Mouse (Mus musculus): ENCODE measurements around the gene Pih1d2. TPM values are rescaled to one million over a fixed set of nuclear protein-coding genes. Genes with fewer than 3 reads are reported as not detected.
A peak's percentile ranks its signal among the peaks of the same experiment; 100 is the strongest.

The Pih1d2 gene
- polyA plus RNA-seq, 1 experiment: 2.5 TPM

GRCm38 (mm10) chr9:50633059-50633458 lies 15.9 kb downstream of the Pih1d2 start:
- WGBS: 68% methylated on average over 2 of the region's 2 CpGs
- H3K27ac ChIP-seq (ENCODE audit: control insufficient read depth, insufficient read depth, low read depth, low read length, poor library complexity): no peak overlapping the region
- H3K4me3 ChIP-seq (replicated peaks; ENCODE audit: control insufficient read depth, low read depth, low read length): no peak overlapping the region
- TF ChIP-seq CTCF (IDR thresholded peaks at IDR 0.05; ENCODE audit: control insufficient read depth, insufficient read depth, low read length) (peak; percentile 27; the same call in 1 of the 2 replicates), POLR2A (IDR thresholded peaks at IDR 0.05; ENCODE audit: borderline replicate concordance, control insufficient read depth, low read depth, low read length) (no peak)
- no peaks in the 10 kb centered on the region for H3K4me1 ChIP-seq (ENCODE audit: control insufficient read depth, insufficient read depth, low read length)

GRCm38 (mm10) chr9:50634270-50634669 lies 17.1 kb downstream of the Pih1d2 start:
- no peak overlapping the region for H3K27ac ChIP-seq (ENCODE audit: control insufficient read depth, insufficient read depth, low read depth, low read length, poor library complexity)
- H3K4me3 ChIP-seq (replicated peaks; ENCODE audit: control insufficient read depth, low read depth, low read length): no peak overlapping the region
- WGBS: 88% methylated on average over 11 of the region's 11 CpGs
- TF ChIP-seq CTCF (IDR thresholded peaks at IDR 0.05; ENCODE audit: control insufficient read depth, insufficient read depth, low read length): no peak
- TF ChIP-seq POLR2A (IDR thresholded peaks at IDR 0.05; ENCODE audit: borderline replicate concordance, control insufficient read depth, low read depth, low read length): no peak
- no peaks in the 10 kb centered on the region for H3K4me1 ChIP-seq (ENCODE audit: control insufficient read depth, insufficient read depth, low read length)

DNA sequence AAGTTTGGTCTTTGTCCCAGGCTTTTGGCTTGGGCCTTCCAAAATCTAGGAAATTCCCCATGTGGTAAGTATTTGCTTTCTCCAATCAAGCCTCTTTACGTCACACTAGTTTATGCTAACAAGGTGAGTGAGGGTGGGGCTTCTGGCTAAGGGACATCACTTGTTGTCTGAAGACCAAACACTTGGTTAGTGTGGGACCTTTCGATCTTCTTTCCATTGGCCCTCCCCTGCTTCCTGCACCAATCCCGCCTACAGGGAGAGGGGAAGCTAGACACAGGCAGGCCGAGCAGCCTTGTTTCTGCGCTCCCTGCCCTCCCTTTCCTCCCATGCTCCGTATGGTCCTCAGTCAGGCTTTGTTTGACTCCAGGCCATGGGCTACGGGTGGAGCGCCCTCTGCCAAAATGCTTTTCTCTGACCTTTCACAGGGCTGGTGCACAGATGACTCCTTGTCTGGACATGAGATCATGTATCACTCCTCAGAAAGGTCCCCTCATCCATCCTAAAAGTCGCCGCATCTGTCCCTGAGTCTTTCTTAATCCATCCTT lies 29.8 kb downstream of the Pih1d2 start:
- WGBS: 87% methylated on average over 10 of the region's 10 CpGs
- Histone ChIP-seq H3K4me3 (replicated peaks; ENCODE audit: control insufficient read depth, low read depth, low read length) (no peak overlapping the region), H3K4me1 (ENCODE audit: control insufficient read depth, insufficient read depth, low read length) (no peaks in the 10 kb centered on the region), H3K27ac (ENCODE audit: control insufficient read depth, insufficient read depth, low read depth, low read length, poor library complexity) (no peak overlapping the region)
- no peak for TF ChIP-seq POLR2A (IDR thresholded peaks at IDR 0.05; ENCODE audit: borderline replicate concordance, control insufficient read depth, low read depth, low read length)
- no peak for TF ChIP-seq CTCF (IDR thresholded peaks at IDR 0.05; ENCODE audit: control insufficient read depth, insufficient read depth, low read length)

DNA sequence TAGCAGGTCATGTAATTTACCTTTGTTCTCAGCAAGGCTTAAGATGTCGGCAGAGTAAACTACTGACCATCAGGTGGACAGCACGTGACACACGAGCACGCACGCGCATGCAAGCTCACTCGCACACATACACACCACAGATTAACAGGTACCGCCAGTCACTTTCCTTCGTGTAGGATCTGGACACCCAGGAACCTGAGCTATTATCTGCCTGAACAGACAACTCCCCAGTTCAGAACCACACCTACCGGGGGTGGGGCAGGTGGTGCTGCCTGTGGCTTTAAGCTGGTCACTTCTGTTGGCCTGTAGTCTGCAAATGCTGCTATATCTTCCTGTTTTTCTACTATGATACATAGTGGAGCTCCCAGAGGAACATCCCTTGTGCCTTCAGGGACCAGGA lies 33.4 kb downstream of the Pih1d2 start:
- Histone ChIP-seq H3K4me3 (replicated peaks; ENCODE audit: control insufficient read depth, low read depth, low read length) (no peak overlapping the region), H3K27ac (ENCODE audit: control insufficient read depth, insufficient read depth, low read depth, low read length, poor library complexity) (no peak overlapping the region), H3K4me1 (ENCODE audit: control insufficient read depth, insufficient read depth, low read length) (no peaks in the 10 kb centered on the region)
- TF ChIP-seq POLR2A (IDR thresholded peaks at IDR 0.05; ENCODE audit: borderline replicate concordance, control insufficient read depth, low read depth, low read length): no peak
- no peak for TF ChIP-seq CTCF (IDR thresholded peaks at IDR 0.05; ENCODE audit: control insufficient read depth, insufficient read depth, low read length)
- WGBS: 79% methylated on average over 10 of the region's 10 CpGs

GRCm38 (mm10) chr9:50658391-50658790 lies 41.3 kb downstream of the Pih1d2 start:
- 14% methylated on average over 5 of the region's 5 CpGs for WGBS
- Histone ChIP-seq H3K4me3 (replicated peaks; ENCODE audit: control insufficient read depth, low read depth, low read length) (peak overlapping the region; percentile 99), H3K27ac (ENCODE audit: control insufficient read depth, insufficient read depth, low read depth, low read length, poor library complexity) (no peak overlapping the region), H3K4me1 (ENCODE audit: control insufficient read depth, insufficient read depth, low read length) (peaks cover 2% of the 10 kb centered on the region; the same call in 1 of the 2 replicates)
- TF ChIP-seq CTCF (IDR thresholded peaks at IDR 0.05; ENCODE audit: control insufficient read depth, insufficient read depth, low read length) (no peak), POLR2A (IDR thresholded peaks at IDR 0.05; ENCODE audit: borderline replicate concordance, control insufficient read depth, low read depth, low read length) (no peak)

DNA sequence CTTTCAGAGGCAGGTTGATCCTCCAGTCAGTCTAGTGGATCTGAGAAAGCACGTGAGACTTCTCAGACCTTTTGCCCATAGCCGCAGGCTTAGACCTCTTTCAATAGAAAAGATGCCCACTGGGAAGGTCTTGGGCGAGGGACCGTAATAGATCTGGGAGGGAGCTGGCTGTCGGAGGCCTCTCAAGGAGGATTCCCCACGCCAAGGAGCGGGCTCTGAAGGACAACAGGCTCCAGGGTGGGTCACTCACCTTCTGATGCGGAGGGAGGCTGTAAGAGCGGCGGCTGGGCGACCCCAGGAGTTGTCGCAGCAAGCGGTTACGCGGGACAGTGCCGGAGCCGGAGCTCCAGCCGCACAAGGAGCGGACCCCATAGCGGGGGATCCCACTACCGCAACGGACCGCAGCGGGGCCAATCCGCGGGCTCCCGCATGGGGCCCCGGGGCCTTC lies 41.8 kb downstream of the Pih1d2 start:
- Histone ChIP-seq H3K27ac (ENCODE audit: control insufficient read depth, insufficient read depth, low read depth, low read length, poor library complexity) (peak overlapping the region; percentile 81), H3K4me3 (replicated peaks; ENCODE audit: control insufficient read depth, low read depth, low read length) (peak overlapping the region; percentile 99), H3K4me1 (ENCODE audit: control insufficient read depth, insufficient read depth, low read length) (peaks cover 2% of the 10 kb centered on the region; the same call in 1 of the 2 replicates)
- WGBS: under 1% methylated on average over 26 of the region's 28 CpGs
- TF ChIP-seq CTCF (IDR thresholded peaks at IDR 0.05; ENCODE audit: control insufficient read depth, insufficient read depth, low read length): no peak
- TF ChIP-seq POLR2A (IDR thresholded peaks at IDR 0.05; ENCODE audit: borderline replicate concordance, control insufficient read depth, low read depth, low read length): no peak

DNA sequence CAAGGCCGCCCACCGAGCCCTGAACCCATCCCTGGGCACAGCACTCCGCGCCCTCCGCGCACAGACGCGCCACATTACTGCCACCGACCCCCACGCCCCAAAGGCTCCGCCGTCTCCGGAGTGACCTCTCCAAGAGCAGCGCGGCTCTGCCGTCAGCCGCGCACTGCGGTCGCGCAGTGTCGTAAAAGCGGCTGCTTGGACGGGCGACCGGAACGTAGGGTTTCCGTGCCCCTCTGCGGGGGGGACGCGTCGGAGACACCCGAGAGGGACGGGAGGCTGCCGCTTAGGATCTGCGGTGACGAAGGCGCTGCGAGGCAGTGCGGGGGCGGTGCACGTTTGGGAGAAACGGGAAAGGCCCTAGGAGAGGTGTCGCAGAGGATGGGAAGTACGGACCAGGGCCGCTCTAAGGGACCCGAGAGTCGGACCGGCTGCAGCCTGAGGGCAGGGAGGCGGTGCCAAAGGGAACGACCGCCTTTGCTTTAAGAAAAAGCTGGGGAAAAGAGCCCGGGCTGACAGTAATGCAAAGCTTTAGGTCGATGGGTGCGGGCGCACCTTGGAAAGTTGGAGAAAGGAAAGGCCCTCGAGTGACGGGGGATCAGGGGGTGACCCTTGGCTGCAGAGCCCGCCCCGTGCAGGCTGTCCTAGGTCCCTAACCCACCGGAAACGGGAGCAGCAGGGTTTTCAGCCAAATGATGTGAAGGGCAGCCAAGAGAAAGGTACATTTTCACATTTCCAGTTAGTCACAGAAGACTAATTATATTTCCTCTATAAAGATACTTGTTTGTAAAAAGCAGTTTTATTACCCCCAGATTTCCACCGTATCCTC lies 42.5 kb downstream of the Pih1d2 start, which contains the start of gene Dlat:
Dlat (minus strand) TSS at position 389 of the 826 bp plus-strand sequence.
- H3K4me3 ChIP-seq (replicated peaks; ENCODE audit: control insufficient read depth, low read depth, low read length): peak within 1 kb of the TSS; percentile 99
- whole genome bisulfite sequencing: under 1% methylated on average over 63 of the region's 63 CpGs
- H3K27ac ChIP-seq (ENCODE audit: control insufficient read depth, insufficient read depth, low read depth, low read length, poor library complexity): peak within 1 kb of the TSS; percentile 81
- H3K4me1 ChIP-seq (ENCODE audit: control insufficient read depth, insufficient read depth, low read length): peaks cover 2% of the 10 kb centered on the region; the same call in 1 of the 2 replicates
- TF ChIP-seq POLR2A (IDR thresholded peaks at IDR 0.05; ENCODE audit: borderline replicate concordance, control insufficient read depth, low read depth, low read length): peak; percentile 82; the same call in 1 of the 2 replicates
- TF ChIP-seq CTCF (IDR thresholded peaks at IDR 0.05; ENCODE audit: control insufficient read depth, insufficient read depth, low read length): no peak

DNA sequence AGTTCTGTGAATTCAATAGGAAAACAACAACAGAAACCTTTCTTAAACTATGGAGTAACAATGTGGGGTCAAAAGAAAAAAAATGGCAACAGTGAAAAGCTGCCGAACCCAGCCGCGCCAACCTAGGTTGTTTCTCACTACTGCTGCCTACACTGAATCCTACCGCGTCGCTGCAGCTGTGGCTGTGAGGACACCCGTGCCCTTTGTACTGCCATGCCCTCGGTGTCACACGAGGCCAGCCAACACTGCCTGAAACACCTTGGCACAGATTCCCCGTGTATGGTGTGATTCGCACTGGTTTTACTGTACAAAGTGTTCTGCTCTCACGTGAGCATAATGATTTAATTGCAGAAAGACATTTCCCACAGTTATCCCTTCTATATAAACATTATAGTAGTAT lies 43.3 kb downstream of the Pih1d2 start:
- 15% methylated on average over 12 of the region's 12 CpGs for WGBS
- peak overlapping the region; percentile 50 for H3K4me3 ChIP-seq (replicated peaks; ENCODE audit: control insufficient read depth, low read depth, low read length)
- no peak overlapping the region for H3K27ac ChIP-seq (ENCODE audit: control insufficient read depth, insufficient read depth, low read depth, low read length, poor library complexity)
- H3K4me1 ChIP-seq (ENCODE audit: control insufficient read depth, insufficient read depth, low read length): peaks cover 2% of the 10 kb centered on the region; the same call in 1 of the 2 replicates
- TF ChIP-seq CTCF (IDR thresholded peaks at IDR 0.05; ENCODE audit: control insufficient read depth, insufficient read depth, low read length) (no peak), POLR2A (IDR thresholded peaks at IDR 0.05; ENCODE audit: borderline replicate concordance, control insufficient read depth, low read depth, low read length) (0 out of 2 replicates have a peak, but pooled peaks have one; percentile 18)

Data from bone marrow, adult 2 months (tissue).